Mouse (Mus musculus) megakaryocyte progenitor cell, adult 5-6 weeks (primary cell): ENCODE measurements around the gene Sept9. TPM values are rescaled to one million over a fixed set of nuclear protein-coding genes. Genes with fewer than 3 reads are reported as not detected.

Experiments used
- ATAC-seq: replicated peaks from 2 replicates; pipeline ENCODE4 v1.8.0; 2016; ENCODE audit warnings: mild to moderate bottlenecking, moderate TSS enrichment, inconsistent platforms; ENCODE audit not compliant: poor library complexity
- total RNA-seq, 2 experiments: library from RNA; stranded (forward) in 1 of 2; stranded (reverse) in 1 of 2; fragments of 157-497, 149-512 nt in 1 of 2; fragments of 200-1000 nt in 1 of 2; gene quantifications; 2 replicates each; pipeline versions ENCODE4 v1.2.3 to v1.2.4; 2015 to 2017

Sept9 gene
- total RNA-seq, 2 experiments from 2014 or later, result 81.7 to 140 TPM

- no peak for ATAC-seq
Observed at GRCm38 (mm10) chr11:117243536-117244290, 44.3 kb downstream of the Sept9 start.

DNA sequence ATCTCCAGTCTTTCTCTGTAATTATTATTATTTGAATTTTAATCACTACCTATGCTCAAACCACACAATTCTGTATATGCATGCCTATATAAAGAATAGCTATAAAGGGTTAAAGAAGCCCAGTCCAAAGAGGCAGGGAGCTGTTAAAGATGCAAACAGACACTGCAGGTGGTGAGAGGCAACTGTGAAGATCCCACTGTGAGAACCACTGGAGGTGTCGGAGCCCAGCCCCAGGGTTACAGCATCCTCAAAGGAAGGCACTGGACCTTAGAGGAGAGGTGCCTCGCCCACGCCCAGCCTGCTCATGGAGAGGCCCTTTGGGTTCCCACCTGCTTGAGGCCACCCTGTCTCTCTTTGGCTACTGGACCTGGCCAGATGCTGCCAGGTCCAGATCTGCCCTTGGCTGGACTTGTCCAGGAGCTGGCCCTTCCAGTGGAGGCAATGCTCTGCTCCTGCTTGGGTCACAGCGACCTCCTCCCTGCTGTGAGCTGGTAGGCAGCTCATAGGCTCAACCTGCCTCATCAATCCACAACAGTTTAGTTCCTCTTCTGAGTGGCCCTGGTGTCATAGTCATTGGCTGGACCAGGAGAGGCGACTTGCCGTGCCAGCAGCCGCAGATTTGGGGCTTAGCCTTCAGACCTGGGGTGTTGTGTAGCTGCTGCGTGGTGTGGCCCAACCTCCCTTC lies 45.7 kb downstream of the Sept9 start:
- peak; percentile 57 for ATAC-seq

DNA sequence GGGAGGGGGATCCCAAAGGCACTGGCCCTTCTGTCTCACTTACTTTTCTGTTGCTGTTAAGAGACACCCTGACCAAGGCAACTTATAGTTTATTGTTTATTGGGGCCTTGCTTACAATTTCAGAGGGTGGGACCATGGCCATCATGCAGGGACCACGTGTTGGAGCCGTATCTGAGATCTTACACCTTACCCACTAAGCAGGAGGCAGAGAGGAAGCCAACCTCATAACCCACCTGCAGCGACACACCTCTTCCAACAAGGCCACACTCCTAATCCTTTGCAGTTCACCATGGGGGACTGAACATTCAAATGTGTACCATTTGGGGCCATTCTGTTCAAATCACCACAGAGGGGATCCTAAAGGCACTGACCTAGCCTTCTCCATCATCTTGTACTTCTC lies 46.4 kb downstream of the Sept9 start:
- no peak for ATAC-seq

DNA sequence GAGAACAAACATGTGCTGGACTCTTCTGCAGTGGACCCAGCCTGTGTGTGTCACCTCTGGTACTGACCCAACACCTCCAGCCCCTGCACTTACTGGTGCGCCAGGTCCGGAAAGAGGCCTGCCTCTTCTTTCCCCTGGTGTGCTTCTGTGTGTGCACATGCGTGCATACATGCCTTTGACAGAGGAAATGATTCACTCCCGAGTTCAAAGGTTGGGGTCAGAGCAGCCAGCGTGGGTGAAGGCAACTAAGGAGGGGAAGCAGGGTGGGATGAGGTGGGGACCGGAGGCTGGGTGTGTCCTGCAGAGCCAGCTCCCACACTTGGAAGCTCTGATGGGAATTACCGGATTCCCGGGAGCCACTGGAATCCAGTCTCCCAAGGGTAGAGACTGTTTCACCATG lies 46.8 kb downstream of the Sept9 start:
- no peak for ATAC-seq

GRCm38 (mm10) chr11:117246981-117247431 lies 47.5 kb downstream of the Sept9 start:
- no peak for ATAC-seq

GRCm38 (mm10) chr11:117247541-117247940 lies 48.1 kb downstream of the Sept9 start:
- no peak for ATAC-seq

- 0 out of 2 replicates have a peak, but pooled peaks have one; percentile 17 for ATAC-seq
Observed at GRCm38 (mm10) chr11:117248734-117249248, 49.3 kb downstream of the Sept9 start.

GRCm38 (mm10) chr11:117249282-117249984 lies 50.0 kb downstream of the Sept9 start:
- no peak for ATAC-seq

DNA sequence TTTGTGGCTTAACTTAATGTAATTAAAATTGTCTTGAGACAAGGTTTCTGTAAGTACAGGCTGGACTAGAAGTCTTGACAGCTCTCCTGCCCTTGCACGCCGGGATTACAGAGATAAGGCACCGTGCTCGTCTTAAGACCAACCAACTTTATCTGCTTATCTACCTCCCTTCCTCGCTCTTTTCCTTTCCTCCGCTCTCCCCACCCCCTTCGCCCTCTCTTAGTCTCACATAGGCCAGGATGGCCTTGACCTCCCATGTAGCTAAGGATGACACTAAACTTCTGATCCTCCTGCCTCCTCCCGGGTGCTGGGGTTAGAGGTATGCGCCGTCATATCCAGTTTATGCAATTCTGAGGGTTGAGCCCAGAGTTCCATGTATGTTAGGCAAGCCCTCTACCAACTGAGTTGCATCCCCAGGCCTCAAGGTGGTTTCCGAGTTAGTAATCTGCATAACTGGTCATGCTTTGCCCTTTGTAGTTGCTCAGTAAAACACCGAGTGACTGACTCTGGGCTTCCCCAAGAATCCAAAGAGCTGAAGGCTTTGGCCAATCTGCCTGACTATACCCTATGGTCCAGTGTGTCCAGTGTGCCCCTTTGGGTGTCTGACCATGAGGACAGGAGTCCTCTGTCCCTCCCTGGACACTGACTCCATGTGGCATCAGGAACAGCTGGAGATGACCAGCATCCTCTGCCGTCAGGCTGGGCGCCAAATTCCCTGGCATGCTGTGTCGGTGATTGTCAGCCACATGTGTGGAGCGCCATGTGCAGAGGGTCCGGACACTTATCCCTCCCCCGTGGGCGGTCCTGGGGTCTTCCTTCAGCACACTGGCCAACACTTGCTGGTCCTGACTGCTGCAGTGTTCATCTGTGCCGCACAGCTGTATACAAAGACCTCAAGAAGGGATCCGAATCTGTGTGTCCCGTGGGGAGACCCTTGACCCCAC lies 50.8 kb downstream of the Sept9 start:
- ATAC-seq, result peak; percentile 43

GRCm38 (mm10) chr11:117251755-117252154 lies 52.3 kb downstream of the Sept9 start:
- ATAC-seq, result no peak

DNA sequence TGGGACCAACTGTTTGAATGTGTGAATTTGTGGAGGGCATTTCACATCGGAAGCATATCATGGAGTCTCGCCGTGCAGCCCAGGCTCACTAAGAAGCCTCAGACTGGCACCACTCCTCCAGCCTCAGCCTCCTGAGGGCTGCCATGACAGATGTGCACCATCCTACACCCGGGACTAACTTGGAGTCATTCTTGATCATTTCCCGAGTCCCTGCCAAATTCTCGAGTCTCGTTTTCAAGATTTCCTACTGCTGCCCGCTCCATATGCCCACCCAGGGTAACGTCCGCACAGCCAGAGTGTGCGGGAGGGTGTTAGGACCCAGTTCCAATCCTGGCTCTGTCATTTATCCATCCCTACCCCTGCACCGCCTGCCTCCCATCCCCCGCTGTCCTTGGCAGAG lies 53.4 kb downstream of the Sept9 start:
- no peak for ATAC-seq

GRCm38 (mm10) chr11:117254161-117255107 lies 55.0 kb downstream of the Sept9 start:
- ATAC-seq, result no peak

DNA sequence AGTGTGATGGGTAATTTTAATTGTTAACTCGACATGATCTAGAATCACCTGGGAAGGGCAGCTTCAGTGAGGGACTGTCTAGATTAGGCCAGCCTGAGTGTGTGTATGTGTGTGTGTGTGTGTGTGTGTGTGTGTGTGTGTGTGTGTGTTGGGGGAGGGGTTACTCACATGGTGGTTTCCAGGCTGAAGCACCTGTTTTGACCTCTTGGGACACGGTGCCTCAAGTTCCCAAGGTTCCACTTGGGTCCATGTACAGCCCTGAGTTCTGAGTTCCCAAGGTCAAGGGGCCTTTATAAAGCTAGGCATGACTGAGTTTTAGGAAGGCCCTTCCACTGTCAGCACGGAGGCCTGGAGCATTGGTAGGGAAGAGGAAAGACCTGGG lies 55.6 kb downstream of the Sept9 start:
- no peak for ATAC-seq

DNA sequence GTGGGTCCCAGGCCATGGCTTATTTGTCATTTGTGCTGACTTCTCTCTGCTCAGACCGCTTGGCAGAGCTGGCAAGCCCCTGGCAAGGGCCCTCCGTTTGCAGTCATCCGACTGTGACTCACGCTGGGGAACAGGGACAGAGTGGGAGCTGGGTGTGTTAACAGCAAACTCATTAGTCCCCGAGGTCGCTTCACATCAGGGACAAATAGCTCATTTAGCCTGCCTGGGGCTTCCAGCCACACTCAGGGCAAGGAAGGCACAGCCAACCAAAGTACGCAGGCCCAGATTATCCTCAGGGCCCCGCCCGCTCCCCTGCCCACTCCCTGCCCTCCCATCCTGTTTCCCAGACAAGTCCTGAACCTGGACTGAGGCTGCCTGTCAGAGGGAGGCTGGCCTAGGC lies 56.6 kb downstream of the Sept9 start:
- ATAC-seq, result no peak

DNA sequence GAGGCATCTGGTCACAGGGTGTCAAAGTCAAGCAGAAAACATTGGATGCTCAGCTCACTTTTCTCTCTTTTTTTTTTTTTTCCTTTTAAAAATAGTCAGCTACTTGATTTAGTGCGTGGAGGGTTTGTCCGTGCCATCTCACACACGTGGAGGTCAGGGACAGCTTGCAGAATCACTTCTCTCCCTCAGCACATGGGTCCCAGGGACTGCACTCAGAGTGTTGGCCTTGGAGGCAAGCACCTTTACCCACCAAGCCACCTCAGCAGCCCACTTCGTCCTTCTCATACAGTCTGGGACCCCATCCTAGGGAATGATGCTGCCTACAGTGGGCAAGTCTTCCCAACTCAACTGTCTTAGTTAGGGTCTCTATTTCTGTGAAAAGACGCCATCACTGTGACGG lies 57.4 kb downstream of the Sept9 start:
- no peak for ATAC-seq

- ATAC-seq, result no peak
Observed at GRCm38 (mm10) chr11:117257266-117257665, 57.8 kb downstream of the Sept9 start.

DNA sequence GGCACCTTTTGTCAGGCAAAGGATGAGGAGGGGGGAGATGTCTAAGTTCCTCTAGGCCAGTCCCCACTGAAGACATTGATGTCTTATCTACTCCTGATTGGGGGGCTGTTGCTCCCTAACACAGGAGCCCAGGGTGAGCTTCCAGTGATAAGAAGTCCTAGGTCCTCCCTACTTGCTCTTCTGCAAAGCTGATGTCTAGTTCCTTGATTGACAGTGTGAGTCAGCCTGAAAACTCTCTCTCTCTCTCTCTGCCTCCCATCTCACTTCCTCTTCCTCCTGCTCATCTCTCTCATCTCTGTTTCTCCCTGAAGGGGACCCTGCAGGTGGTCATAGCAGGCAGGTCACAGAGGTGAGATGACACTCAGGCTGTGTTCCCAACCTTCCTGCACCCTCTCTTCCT lies 58.4 kb downstream of the Sept9 start:
- ATAC-seq, result peak; percentile 32; the same call in 1 of the 2 replicates

GRCm38 (mm10) chr11:117259178-117259960 lies 59.9 kb downstream of the Sept9 start:
- peak; percentile 40; the same call in 1 of the 2 replicates for ATAC-seq
